Mouse (Mus musculus): ENCODE data around the gene Poc1a.

The Poc1a gene

GRCm38 (mm10) chr9:106265358-106266075 lies 15.3 kb upstream of the Poc1a start:
- DNase-seq, result no peak

DNA sequence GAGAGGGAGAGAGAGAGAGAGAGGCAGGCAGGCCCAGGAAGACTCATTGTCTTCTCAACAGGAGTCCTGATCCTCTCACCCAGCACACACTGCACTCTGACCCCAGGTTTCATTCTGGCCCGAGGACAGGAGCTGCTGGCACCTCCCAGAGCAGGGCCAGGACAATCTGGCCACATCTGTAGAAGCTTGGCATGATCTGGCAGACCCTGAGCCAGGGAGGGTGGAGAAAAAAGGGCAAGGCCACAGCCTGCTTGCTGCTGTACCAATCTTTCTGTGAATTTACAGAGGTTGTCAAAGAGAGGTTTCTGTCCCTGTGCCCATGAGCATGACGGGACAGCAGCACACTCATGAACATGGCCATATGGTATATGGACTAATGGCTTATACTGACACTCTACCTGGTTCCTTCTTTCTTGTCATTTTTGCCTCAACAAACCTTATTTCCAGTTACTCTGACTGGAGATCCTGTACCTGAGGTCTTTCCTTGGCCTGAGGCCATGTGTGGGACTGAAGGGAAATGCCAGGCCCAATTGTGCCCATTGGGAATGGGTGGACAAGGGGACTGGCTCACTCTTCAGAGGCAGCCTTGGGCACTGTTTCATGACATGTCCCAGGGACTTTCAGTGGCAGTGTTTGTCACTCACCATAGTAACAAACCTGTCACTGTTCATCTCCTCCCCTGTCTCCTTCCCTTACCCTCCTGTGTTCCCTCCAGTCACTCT lies 13.8 kb upstream of the Poc1a start:
- no peak for DNase-seq

GRCm38 (mm10) chr9:106268421-106268820 lies 12.4 kb upstream of the Poc1a start:
- DNase-seq, result no peak

DNA sequence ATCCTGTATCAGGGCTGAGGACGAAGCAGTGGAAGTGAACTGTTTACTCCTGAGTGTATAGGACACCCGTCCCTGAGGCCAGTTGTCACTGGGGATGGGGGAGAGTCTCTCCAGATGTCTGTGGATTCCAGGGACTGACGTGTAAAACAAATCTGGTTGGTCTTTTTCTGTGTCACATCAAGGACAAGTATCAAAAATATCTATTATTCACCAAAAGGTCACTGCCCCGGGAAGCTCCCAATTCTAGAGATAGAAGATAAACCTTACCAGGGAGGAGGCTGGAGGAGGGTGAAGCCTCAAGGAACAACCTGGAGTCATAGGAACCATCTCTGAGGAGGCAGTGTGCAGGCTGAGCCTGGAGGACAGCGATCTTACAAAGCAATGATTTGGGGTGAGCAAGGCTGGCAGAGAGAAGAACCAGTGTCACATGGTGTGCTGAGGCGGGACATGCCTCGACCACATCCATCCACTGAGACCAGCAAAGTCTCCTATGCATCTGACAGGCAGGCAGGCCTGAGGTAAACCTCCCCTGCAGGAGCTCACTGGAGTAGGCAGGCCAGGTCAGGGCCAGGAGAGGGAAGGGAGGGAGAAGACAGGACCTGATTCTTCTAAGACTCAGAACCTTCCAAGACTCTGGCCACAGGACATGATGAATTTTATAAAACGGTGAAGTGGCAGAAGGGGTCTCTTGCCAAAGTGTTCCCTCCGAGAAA lies 11.6 kb upstream of the Poc1a start:
- no peak for DNase-seq

DNA sequence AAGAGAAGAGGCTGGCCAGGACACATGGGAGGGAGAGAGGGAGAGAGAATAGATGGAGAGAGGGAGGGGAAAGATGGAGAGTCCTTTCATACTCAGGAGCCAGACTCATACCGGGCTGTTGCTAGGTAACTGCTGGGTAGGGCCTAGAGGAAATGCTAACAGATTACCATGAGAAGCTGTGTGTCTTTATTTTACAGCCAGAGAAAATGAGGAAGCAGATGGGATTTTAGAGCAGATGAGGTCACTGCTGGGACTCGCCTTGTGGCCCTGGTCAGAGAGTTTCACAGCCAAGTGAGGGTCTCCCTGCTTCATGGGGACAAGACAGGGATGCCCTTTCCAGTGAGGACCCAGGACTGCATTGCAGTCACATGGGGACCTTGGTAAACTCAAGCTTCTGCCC lies 11.0 kb upstream of the Poc1a start:
- no peak for DNase-seq

- DNase-seq, result no peak
Measured at GRCm38 (mm10) chr9:106270656-106271055, 10.2 kb upstream of the Poc1a start.

GRCm38 (mm10) chr9:106272288-106272687 lies 8.6 kb upstream of the Poc1a start:
- DNase-seq, result no peak

GRCm38 (mm10) chr9:106273276-106273675 lies 7.6 kb upstream of the Poc1a start:
- no peak for DNase-seq

DNA sequence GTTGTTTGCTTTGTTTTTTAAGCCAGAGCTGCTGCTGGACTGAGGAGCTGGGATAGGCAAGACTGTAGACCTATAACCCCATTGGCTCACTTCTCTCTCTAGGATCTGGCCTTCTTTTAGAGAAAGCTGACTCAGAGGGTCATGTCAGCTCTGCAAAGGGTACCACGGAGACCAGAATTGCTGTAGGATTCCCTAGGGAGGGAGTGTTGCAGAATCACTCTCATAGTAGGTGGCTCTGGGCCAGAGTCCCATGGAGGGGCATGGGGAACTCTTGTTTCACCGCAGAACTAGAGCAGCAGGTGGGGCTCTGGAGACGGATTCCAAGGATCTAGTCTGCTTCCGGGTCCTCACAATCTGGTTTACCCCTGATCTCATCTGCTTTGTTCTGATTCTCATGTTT lies 7.1 kb upstream of the Poc1a start:
- no peak for DNase-seq

GRCm38 (mm10) chr9:106274652-106275180 lies 6.1 kb upstream of the Poc1a start:
- DNase-seq, result no peak

GRCm38 (mm10) chr9:106275806-106276205 lies 5.1 kb upstream of the Poc1a start:
- no peak for DNase-seq

GRCm38 (mm10) chr9:106280386-106280785 lies 475 bp upstream of the Poc1a start:
- DNase-seq, result peak; percentile 27 to 45

DNA sequence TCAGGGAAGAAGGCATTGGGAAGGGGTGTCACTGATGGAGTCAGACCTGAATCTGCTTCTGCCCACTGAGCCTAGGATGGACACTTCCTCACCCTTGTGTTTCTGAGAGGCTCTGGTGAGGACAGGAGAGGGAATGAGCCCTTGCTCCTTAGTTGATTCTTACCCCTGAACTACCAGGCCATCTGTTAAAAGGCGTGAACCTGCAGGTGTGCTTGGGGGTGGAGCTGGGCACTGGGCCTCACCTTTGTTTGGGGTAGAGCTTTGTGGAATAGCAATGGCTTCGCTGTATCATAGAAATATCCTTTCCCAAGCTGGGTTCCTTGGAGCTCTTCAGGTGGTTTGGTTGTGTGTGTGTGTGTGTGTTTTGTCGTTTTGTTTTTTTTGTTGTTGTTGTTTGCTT lies 1.2 kb downstream of the Poc1a start:
- no peak for DNase-seq

DNA sequence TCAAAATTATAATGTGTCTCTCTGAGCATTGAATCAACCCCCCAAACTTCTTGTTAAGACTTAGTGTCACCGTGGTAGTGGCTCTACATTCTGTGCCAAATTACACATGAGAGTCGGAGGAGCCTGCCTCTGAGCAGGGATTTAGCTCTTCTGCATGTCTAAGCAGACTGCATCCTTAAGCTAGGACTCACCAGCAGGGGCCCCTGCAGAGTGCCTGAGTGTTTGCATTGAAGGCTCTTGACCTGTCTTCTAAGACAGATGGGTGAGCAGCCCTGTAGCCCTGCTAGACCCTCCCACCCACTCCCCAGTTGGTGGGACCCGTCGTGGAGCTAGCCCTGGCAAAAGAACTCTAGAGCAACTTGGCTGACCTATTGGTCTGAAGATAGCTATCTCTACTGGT lies 6.3 kb downstream of the Poc1a start:
- DNase-seq, result no peak

GRCm38 (mm10) chr9:106288864-106289263 lies 8.0 kb downstream of the Poc1a start:
- DNase-seq, result peak; percentile 68 to 72

- no peak for DNase-seq
Measured at GRCm38 (mm10) chr9:106289841-106290240, 9.0 kb downstream of the Poc1a start.

GRCm38 (mm10) chr9:106290636-106291122 lies 9.8 kb downstream of the Poc1a start:
- DNase-seq, result no peak

GRCm38 (mm10) chr9:106293569-106294156 lies 12.8 kb downstream of the Poc1a start:
- DNase-seq, result no peak

- no peak for DNase-seq
Measured at GRCm38 (mm10) chr9:106296637-106297174, 15.8 kb downstream of the Poc1a start.

- no peak for DNase-seq
Measured at GRCm38 (mm10) chr9:106300176-106300803, 19.4 kb downstream of the Poc1a start.

DNA sequence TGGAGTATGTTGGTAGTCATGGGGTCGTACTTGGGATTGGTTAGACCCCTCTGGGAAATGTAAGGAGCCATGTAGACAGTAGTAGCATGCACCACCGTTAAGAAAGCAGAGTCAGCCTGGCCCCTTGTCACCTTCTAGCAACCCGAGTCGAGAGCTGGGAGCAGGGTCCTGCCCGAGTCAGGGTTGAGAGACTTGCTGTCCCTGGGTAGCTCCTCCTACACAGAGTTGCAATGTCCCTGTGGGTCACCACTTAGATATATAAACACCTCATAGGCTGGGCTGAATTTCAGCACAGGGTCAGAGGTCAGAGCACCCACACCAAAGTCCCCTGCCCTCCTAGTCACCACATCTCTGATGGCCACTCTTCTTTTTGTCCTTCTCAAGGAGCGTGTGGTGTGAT lies 20.1 kb downstream of the Poc1a start:
- no peak for DNase-seq

- DNase-seq, result no peak
Measured at GRCm38 (mm10) chr9:106301446-106302080, 20.7 kb downstream of the Poc1a start.
